Mouse (Mus musculus) neural tube, embryonic 15.5 days (tissue): ENCODE results near the gene Vcpkmt. TPM values are rescaled to one million over a fixed set of nuclear protein-coding genes. Genes with fewer than 3 reads are reported as not detected.
"Not testable (repeated sequence)": the region's sequence is repeated elsewhere in the genome, so short reads cannot be mapped to it uniquely, and the experiment has no call there.

Experiments
- ATAC-seq: fragments of 200-750 bp; cut with Nextera tagmentation; 2 replicates; pipeline ENCODE4 v1.8.0; 2017; ENCODE audit warnings: mild to moderate bottlenecking, moderate TSS enrichment, moderate library complexity; ENCODE audit not compliant: low FRiP score
- H3K27ac ChIP-seq: fragments of 300-500 bp; sonication (generic); replicated peaks from 2 replicates; pipeline ENCODE4 v1.5.1; 2015; ENCODE audit warnings: mild to moderate bottlenecking, inconsistent platforms
- H3K27me3 ChIP-seq: fragments of 300-500 bp; sonication (generic); replicated peaks from 2 replicates; pipeline ENCODE4 v1.6.1; 2015; ENCODE audit warnings: inconsistent platforms
- H3K36me3 ChIP-seq: fragments of 300-500 bp; sonication (generic); 2 replicates; pipeline ENCODE4 v1.6.1; 2015; ENCODE audit warnings: inconsistent platforms
- H3K4me1 ChIP-seq: fragments of 300-500 bp; sonication (generic); 2 replicates; pipeline ENCODE4 v1.6.1; 2015; ENCODE audit warnings: inconsistent platforms
- H3K4me2 ChIP-seq: fragments of 300-500 bp; sonication (generic); 2 replicates; pipeline ENCODE4 v1.6.1; 2015; ENCODE audit warnings: inconsistent platforms, mild to moderate bottlenecking, moderate library complexity
- H3K4me3 ChIP-seq: fragments of 300-500 bp; sonication (generic); replicated peaks from 2 replicates; pipeline ENCODE4 v1.5.1; 2015; ENCODE audit warnings: mild to moderate bottlenecking, inconsistent platforms
- H3K9ac ChIP-seq: fragments of 300-500 bp; sonication (generic); replicated peaks from 2 replicates; pipeline ENCODE4 v1.6.1; 2015; ENCODE audit warnings: mild to moderate bottlenecking, inconsistent platforms
- H3K9me3 ChIP-seq: fragments of 300-500 bp; sonication (generic); replicated peaks from 2 replicates; pipeline ENCODE4 v1.6.1; 2016; ENCODE audit warnings: inconsistent platforms
- WGBS: fragments of 180-500 bp; shearing (Covaris S2); methylation state at CpG from one replicate; pipeline ENCODE4 v1.1.7; 2015; ENCODE audit warnings: mixed read lengths; 5-methylcytosine and 5-hydroxymethylcytosine counted together
- polyA plus RNA-seq: library from polyadenylated mRNA; unstranded; fragments of >200 nt; fragmentation: Nextera tagmentation; extraction: Ambion mirVana; gene quantifications from 2 replicates; pipeline ENCODE4 v1.2.1, GENCODE M21; 2015

Vcpkmt gene
- polyA plus RNA-seq = 28.8 and 30.5 TPM in 2 replicates

GRCm38 (mm10) chr12:69582613-69583269 lies at the start of gene Vcpkmt:
Gene Vcpkmt, minus strand, starts transcription at chr12:69583028.
- no peaks in the 10 kb centered on the region for H3K27me3 ChIP-seq
- H3K4me2 ChIP-seq = peak within 1 kb of the TSS; percentile 63
- H3K36me3 ChIP-seq = peaks cover 43% of the 10 kb centered on the region
- H3K9me3 ChIP-seq = no peaks in the 10 kb centered on the region
- H3K27ac ChIP-seq = peak within 1 kb of the TSS; percentile 88
- ATAC-seq = peak; percentile 97
- WGBS = 1% methylated on average over 56 of the region's 56 CpGs
- peaks cover 22% of the 10 kb centered on the region for H3K4me1 ChIP-seq
- peak within 1 kb of the TSS; percentile 85 for H3K9ac ChIP-seq
- H3K4me3 ChIP-seq = peak within 1 kb of the TSS; percentile 73

- not testable (repeated sequence) for H3K27ac ChIP-seq, H3K9ac ChIP-seq, H3K4me1 ChIP-seq, H3K9me3 ChIP-seq, H3K27me3 ChIP-seq, ATAC-seq, H3K4me2 ChIP-seq, H3K4me3 ChIP-seq
- peaks cover 30% of the 10 kb centered on the region for H3K36me3 ChIP-seq
- 85% methylated on average over 5 of the region's 5 CpGs for WGBS
Measured at GRCm38 (mm10) chr12:69618590-69618989, 35.8 kb upstream of the Vcpkmt start.

- Histone ChIP-seq H3K4me1 (no peaks in the 10 kb centered on the region), H3K27me3 (no peaks in the 10 kb centered on the region), H3K9ac (no peak overlapping the region), H3K36me3 (peaks cover 34% of the 10 kb centered on the region), H3K4me3 (no peak overlapping the region), H3K9me3 (no peaks in the 10 kb centered on the region), H3K4me2 (no peak overlapping the region), H3K27ac (no peak overlapping the region)
- 91% methylated on average over 2 of the region's 2 CpGs for WGBS
- ATAC-seq = no peak
Measured at GRCm38 (mm10) chr12:69604367-69604766, 21.5 kb upstream of the Vcpkmt start.

GRCm38 (mm10) chr12:69597446-69597845 lies 14.6 kb upstream of the Vcpkmt start:
- no peaks in the 10 kb centered on the region for H3K9me3 ChIP-seq
- 89% methylated on average over 4 of the region's 4 CpGs for WGBS
- ATAC-seq = no peak

GRCm38 (mm10) chr12:69593130-69593529 lies 10.3 kb upstream of the Vcpkmt start:
- Histone ChIP-seq H3K4me1 (no peaks in the 10 kb centered on the region), H3K9me3 (no peaks in the 10 kb centered on the region), H3K4me3 (no peak overlapping the region), H3K9ac (no peak overlapping the region), H3K4me2 (no peak overlapping the region), H3K27me3 (no peaks in the 10 kb centered on the region), H3K27ac (no peak overlapping the region), H3K36me3 (peaks cover 37% of the 10 kb centered on the region)
- 92% methylated on average over 5 of the region's 5 CpGs for WGBS
- no peak for ATAC-seq

More at GRCm38 (mm10) chr12:69597446-69597845, 14.6 kb upstream of the Vcpkmt start:
- Histone ChIP-seq H3K9ac (no peak overlapping the region), H3K4me3 (no peak overlapping the region), H3K4me2 (no peak overlapping the region), H3K4me1 (no peaks in the 10 kb centered on the region), H3K36me3 (peaks cover 23% of the 10 kb centered on the region), H3K27me3 (no peaks in the 10 kb centered on the region), H3K27ac (no peak overlapping the region)

- no peak for ATAC-seq
- H3K4me1 ChIP-seq = peaks cover 22% of the 10 kb centered on the region
- H3K9ac ChIP-seq = peak overlapping the region; percentile 85
- H3K4me2 ChIP-seq = peak overlapping the region; percentile 63
- no peaks in the 10 kb centered on the region for H3K27me3 ChIP-seq
- no peaks in the 10 kb centered on the region for H3K9me3 ChIP-seq
- peak overlapping the region; percentile 73 for H3K4me3 ChIP-seq
- peaks cover 43% of the 10 kb centered on the region for H3K36me3 ChIP-seq
- peak overlapping the region; percentile 88 for H3K27ac ChIP-seq
- WGBS = 45% methylated on average over 5 of the region's 5 CpGs
Measured at GRCm38 (mm10) chr12:69583270-69583629, 422 bp upstream of the Vcpkmt start.

- 30% methylated on average over 9 of the region's 9 CpGs for WGBS
- 0 out of 2 replicates have a peak, but pooled peaks have one; percentile 29 for ATAC-seq
- H3K4me2 ChIP-seq = peak overlapping the region; percentile 63
- H3K27me3 ChIP-seq = no peaks in the 10 kb centered on the region
- peak overlapping the region; percentile 88 for H3K27ac ChIP-seq
- peak overlapping the region; percentile 85 for H3K9ac ChIP-seq
- no peaks in the 10 kb centered on the region for H3K9me3 ChIP-seq
- H3K4me3 ChIP-seq = peak overlapping the region; percentile 73
- H3K4me1 ChIP-seq = peaks cover 22% of the 10 kb centered on the region
- peaks cover 46% of the 10 kb centered on the region for H3K36me3 ChIP-seq
Measured at GRCm38 (mm10) chr12:69582216-69582612, 614 bp downstream of the Vcpkmt start.

- no peaks in the 10 kb centered on the region for H3K9me3 ChIP-seq
- ATAC-seq = no peak
- H3K4me2 ChIP-seq = no peak overlapping the region
- H3K4me3 ChIP-seq = no peak overlapping the region
- H3K27me3 ChIP-seq = no peaks in the 10 kb centered on the region
- H3K27ac ChIP-seq = no peak overlapping the region
- peaks cover 24% of the 10 kb centered on the region for H3K4me1 ChIP-seq
- no peak overlapping the region for H3K9ac ChIP-seq
- 92% methylated on average over 5 of the region's 5 CpGs for WGBS
- peaks cover 30% of the 10 kb centered on the region for H3K36me3 ChIP-seq
Measured at GRCm38 (mm10) chr12:69579623-69580022, 3.2 kb downstream of the Vcpkmt start.

GRCm38 (mm10) chr12:69576120-69576627 lies 6.7 kb downstream of the Vcpkmt start:
- H3K4me3 ChIP-seq = no peak overlapping the region
- WGBS = 91% methylated on average over 9 of the region's 9 CpGs
- peaks cover 27% of the 10 kb centered on the region for H3K36me3 ChIP-seq
- no peak overlapping the region for H3K27ac ChIP-seq
- no peak overlapping the region for H3K4me2 ChIP-seq
- no peak for ATAC-seq
- H3K9me3 ChIP-seq = no peaks in the 10 kb centered on the region
- peaks cover 13% of the 10 kb centered on the region for H3K4me1 ChIP-seq
- H3K9ac ChIP-seq = no peak overlapping the region
- no peaks in the 10 kb centered on the region for H3K27me3 ChIP-seq

GRCm38 (mm10) chr12:69573916-69574881 lies 8.6 kb downstream of the Vcpkmt start:
- H3K4me3 ChIP-seq = peak overlapping the region; percentile 28
- H3K36me3 ChIP-seq = peaks cover 20% of the 10 kb centered on the region
- H3K4me1 ChIP-seq = peaks cover 9% of the 10 kb centered on the region; the same call in 1 of the 2 replicates
- 0 out of 2 replicates have a peak overlapping the region, but pooled peaks have one; percentile 20 for H3K27ac ChIP-seq
- peak; percentile 80 for ATAC-seq
- H3K9me3 ChIP-seq = no peaks in the 10 kb centered on the region
- peak overlapping the region; percentile 52 for H3K4me2 ChIP-seq
- 33% methylated on average over 17 of the region's 17 CpGs for WGBS
- no peaks in the 10 kb centered on the region for H3K27me3 ChIP-seq
- 0 out of 2 replicates have a peak overlapping the region, but pooled peaks have one; percentile 21 for H3K9ac ChIP-seq

GRCm38 (mm10) chr12:69573271-69573670 lies 9.6 kb downstream of the Vcpkmt start:
- no peak overlapping the region for H3K27ac ChIP-seq
- H3K4me1 ChIP-seq = peaks cover 9% of the 10 kb centered on the region; the same call in 1 of the 2 replicates
- H3K27me3 ChIP-seq = no peaks in the 10 kb centered on the region
- no peak for ATAC-seq
- no peak overlapping the region for H3K9ac ChIP-seq
- H3K9me3 ChIP-seq = no peaks in the 10 kb centered on the region
- H3K4me2 ChIP-seq = no peak overlapping the region
- 96% methylated on average over 8 of the region's 8 CpGs for WGBS
- H3K4me3 ChIP-seq = no peak overlapping the region
- H3K36me3 ChIP-seq = peaks cover 12% of the 10 kb centered on the region
